Mouse (Mus musculus): ENCODE results near the gene Cyb5b.
A peak's percentile ranks its signal among the peaks of the same experiment; 100 is the strongest.
"Not testable (repeated sequence)": the region's sequence is repeated elsewhere in the genome, so short reads cannot be mapped to it uniquely, and the experiment has no call there.

The Cyb5b gene

DNA sequence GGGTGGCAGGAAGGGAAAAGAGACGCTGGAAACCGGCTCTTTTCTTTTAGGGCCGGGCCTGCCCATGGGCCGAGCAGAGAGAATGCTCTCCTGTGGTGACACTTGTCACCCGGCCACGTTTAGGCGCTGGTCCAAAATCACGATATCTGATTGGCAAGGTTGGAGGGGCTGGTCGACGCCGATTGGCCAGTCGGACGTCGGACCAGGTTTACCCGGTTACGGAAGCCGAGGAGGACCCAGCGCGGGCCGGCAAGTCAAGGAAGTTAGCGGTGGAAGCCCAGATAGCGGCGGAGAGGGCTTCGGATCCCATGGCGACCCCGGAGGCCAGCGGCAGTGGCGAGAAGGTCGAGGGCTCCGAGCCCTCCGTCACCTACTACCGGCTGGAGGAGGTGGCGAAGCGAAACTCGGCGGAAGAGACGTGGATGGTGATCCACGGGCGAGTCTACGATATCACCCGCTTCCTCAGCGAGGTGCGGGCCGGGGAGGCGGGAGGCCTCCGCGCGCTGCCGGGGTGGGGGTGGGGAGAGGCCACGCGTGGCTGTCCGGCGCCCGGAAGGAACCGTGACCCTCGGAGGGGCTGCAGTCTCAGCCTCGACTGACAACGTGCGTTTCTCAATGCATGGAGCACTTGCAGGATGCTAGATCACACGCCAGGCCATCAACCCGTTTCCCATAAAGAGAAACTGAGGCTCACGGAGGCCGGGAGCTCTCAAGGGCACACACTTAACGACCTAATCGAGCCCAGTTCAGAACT, at the start of gene Cyb5b:
Cyb5b (plus strand) TSS at position 237 of the 754 bp plus-strand sequence.
- DNase-seq (ENCODE audit: low spot score) = peak; percentile 97

DNA sequence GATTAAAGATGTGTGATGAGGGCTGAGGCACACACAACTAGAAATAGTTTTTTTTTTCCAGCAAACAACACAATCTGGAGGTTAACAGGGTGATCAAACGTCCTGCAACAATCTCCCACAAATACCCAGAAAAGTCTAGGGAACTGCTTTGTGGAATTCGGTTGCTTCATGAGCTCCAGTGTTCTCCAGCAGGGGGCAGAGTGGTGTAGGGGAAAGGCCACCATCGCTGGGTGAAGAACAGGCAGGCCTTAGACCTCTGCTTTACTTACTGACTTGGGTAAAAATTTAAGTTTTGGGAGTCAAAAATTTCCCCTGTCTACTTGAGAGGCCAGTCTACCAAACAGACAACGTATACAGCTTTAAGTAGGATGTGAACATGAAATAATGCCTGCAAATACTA, 45.9 kb upstream of the Cyb5b start:
- DNase-seq (ENCODE audit: low spot score) = peak; percentile 85

DNA sequence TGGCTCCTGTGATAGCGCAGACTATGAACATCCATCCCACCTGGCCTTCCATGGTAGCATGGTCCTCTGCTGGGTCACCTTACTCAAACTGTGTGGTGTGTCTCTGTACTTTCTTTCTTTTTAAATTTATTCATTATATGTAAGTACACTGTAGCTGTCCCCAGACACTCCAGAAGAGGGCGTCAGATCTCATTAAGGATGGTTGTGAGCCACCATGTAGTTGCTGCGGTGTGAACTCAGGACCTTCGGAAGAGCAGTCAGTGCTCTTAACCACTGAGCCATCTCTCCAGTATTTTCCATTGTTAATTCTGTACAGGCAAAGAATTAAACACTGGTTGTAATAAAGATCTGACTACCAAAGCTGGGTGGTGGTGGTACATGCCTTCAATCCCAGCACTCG, 42.4 kb upstream of the Cyb5b start:
- DNase-seq (ENCODE audit: low spot score) = not testable (repeated sequence)

DNA sequence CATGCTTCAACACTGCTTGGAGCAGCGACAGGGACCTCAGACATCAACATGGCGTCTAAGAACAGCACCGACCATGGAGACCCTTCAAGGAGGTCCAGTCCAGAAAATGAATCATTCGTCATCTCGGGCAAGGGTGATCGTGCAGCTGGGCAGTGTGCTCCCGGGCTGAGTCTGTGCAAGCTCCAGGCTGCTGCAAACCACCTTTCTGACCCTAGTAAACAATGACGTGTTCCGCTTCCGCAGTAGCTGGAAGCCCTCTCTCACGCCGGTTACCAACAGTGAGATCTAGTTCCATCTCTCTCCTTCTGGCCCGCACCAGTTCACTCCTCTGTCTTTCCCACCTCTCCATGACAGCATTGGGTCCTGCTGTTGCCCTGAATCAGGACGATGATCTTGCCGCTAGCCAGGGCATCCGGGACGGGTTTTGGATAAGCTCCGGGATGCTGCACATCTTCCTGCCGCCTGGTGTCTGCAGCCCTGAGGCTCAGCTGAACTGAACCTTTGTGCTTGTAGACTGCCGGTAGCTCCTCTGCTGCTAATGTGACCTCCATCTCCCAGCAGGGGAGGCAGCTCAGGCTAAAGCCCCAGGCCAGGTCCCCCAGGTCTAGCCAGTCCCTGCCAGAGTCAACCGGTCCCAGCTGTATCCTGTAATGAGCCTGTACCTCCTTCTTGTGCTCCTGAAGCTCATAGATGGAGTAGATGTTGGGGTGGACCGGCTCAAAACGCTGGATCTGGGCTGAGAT, 41.3 kb upstream of the Cyb5b start:
- DNase-seq (ENCODE audit: low spot score) = no peak

DNA sequence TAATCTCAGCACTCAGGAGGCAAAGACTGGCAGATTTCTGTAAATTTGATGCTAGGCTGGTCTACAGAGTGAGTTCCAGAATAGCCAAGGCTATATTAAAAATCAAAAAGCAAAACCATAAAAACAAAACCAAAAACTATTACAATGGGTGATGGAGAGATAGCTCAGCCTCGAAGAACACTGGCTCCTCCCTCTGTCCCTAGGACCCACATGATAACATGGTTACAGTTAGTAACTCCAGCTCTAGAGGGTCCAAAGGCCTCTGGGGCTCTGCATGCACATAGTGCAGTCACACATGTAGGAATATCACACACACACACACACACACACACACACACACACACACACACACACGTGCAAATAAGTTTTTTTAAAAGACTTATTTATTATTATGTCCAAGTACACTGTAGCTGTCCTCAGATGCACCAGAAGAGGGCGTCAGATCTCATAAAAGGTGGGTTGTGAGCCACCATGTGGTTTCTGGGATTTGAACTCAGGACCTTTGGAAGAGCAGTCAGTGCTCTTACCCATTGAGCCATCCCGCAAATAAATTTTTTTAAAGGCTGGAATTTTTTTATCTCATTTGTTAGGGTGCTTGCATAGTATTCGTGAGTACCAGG, 40.5 kb upstream of the Cyb5b start:
- DNase-seq (ENCODE audit: low spot score) = no peak

DNA sequence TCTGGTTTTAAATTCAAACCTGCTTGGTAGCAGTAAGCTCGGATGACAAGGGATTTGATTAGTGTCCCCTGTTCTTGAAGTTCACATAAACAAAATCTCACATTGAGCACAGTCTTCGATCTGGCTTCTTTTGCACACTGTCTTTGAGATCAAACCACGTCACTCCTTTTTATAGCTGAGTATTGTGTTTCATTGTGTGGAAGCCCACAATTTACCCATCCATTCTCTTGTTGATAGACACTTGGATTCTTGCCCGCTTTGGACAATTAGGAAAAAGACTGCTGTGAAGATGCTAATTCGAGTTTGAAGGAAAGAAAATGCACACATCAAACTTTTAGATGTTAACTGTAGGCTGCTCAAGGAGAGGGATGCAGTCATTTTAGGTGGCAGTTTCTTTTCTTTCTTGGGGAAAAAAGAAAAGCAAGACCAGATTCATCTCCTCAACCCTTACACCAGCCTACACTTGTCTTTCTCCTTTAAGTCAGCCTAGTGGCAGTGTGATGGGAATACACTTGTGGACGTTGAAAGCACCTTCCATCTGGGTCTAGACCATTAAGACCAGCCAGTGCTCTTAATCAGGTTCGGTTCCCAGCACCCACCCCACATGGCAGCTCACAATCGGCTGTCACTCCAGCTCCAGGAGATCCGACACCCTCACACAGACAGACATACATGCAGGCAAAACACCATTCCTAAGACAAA, 39.7 kb upstream of the Cyb5b start:
- DNase-seq (ENCODE audit: low spot score) = no peak

DNA sequence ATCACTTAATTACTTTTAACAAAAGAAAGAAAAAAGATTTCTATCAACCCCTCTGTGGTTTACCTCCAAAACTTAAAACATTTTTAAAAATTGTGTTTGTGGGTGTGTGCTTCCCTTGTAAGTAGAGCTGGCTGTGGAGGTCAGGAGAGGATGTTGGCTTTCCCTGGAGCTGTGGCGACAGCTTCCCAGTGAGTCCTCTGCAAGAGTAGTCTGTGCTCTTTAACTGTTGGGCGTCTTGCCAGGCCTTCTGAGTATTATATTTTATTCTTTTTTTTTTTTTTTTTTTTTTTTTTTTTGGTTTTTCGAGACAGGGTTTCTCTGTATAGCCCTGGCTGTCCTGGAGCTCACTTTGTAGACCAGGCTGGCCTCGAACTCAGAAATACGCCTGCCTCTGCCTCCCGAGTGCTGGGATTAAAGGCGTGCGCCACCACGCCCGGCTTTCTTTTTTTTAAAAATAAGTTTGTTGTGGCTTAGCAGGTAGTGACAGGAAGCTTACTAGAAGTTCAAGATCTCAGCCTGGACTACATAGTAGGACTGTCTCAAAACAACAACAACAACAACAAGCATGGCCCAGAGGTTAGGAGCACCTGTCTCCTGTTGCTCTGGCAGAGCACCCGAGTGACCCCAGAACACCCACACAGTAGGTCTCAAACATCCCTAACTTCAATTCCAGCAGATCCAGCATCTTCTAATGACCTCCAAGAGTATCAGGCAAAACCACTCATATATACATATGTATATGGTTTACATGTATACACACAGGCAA, 38.9 kb upstream of the Cyb5b start:
- peak; percentile 51 for DNase-seq (ENCODE audit: low spot score)

DNA sequence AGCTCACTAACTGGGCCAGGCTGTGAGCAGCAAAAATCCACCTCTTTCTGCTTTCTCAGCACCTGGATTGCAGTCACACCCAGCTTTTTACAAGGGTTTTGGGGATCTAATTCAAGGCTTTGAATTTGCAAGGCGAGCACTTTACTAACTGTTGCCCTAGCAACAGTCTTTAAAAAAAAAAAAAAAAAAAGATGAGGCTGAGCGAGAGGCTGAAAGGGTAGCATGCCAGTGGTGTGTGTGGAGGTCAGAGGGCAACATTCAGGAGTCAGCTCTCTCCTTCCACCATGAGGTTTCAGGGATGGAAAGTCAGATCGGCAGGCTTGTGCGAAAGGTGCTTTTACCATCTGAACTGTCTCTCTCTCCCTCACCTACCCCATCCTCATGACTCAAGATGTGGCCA, 37.2 kb upstream of the Cyb5b start:
- DNase-seq (ENCODE audit: low spot score) = no peak

DNA sequence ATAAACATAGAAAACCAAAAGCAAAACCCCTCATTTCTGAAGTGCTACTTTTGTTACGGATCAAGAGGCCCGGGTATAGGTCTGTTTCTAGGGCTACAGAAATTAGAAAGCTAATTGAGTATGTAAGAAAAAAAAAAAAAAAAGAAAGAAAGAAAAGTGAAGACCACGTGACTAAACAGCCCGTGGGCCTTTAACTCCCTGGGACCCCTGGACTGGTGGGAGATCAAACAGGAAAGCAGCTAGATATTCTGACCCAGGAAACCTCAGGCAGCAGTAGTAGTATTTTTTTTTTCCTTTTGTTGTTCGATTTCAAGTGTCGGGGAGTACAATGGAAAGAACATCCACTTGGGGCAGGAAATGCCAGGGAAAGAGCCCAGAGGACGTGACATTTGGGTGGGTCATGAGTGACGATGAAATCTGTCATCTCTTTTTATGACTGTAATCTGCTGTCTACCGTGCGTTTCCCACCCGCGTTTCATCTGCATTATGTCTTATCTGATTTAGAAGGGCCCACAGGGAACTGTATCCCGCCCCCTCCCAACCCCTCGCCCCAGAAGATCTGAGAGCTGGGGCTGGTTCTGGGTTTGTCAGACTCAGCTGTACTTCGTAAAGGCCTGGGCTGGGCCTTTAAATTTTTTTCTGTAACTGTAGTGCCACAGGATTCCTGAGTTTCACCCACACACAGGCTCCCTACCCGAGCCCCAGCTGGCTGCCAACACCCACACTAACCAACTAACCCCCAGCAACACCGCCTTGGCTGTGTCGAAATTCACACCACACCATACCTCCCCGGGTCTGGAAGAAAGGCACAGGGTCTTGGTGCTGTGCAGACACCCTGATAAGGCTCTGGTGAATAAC, 36.1 kb upstream of the Cyb5b start:
- DNase-seq (ENCODE audit: low spot score) = no peak

DNA sequence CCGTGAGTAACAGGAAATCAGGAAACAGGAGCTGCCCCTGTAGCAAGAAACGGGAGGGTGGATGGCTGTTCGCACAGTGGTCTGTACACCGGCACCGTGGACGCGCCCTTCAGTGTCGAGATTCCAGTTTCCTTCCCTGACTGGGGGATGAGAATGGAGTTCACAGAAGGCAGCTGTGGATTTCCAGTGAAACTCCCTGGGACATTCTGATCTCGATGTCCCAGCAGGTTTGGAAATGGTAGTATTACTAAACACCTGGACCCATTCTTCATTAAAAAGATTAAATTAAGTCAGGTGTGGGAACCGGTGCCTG, 35.5 kb upstream of the Cyb5b start:
- DNase-seq (ENCODE audit: low spot score) = no peak

DNA sequence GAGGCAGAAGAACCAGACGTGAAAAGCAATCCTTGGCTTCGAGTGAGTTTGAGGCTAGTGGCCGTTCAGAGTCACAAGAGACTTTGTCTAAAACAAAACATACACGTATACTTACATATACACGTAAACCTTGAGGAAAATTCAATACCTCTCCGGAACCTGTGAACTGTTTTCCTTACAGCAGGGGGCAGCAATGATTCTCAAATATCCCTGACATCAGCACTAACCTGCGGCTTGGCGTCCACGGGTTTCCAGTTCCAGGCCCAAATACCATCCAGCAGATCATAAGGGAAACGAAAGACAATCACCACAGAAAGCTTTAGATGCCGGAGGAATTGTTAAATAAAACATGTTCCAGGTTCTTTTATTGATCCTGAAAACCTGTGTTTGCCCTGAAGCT, 34.4 kb upstream of the Cyb5b start:
- peak; percentile 87 for DNase-seq (ENCODE audit: low spot score)

DNA sequence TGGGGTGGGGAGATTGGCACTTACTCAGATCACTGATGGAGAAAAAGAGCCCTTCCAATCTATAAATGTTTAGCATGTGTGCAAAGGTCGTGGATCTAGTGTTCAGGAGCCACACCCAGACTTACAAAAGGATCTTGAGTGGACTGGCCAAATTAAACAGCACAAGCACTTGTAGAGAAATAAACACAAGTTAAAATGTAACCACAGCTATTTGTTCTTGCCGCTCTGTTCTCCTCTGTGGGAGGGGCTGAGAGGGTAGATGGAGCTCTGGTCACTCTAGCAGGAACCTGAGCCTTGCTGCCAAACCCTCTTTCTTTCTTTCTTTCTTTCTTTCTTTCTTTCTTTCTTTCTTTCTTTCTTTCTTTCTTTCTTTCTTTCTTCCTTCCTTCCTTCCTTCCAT, 33.4 kb upstream of the Cyb5b start:
- DNase-seq (ENCODE audit: low spot score) = peak; percentile 41

DNA sequence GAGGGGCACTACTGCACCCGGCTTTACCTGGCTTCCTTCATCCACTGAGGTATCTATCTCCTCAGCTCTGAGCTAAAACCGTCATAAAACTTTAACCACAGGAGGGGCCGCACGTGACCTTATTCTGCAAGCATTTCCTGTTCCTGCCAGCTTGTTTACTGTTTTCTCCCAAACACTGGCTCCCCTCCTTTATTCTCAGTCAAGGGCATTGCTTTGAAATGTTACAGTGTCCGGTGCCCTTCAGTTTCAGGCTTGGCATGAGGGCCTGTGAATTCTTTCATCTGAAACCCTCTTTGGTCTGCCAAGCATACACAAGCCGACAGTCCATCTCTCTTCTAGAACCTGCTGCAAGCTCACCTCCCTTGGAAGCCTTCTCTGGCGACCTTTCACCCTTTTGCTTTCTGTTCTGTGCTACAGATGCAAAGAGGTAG, 31.6 kb upstream of the Cyb5b start:
- DNase-seq (ENCODE audit: low spot score) = no peak

DNA sequence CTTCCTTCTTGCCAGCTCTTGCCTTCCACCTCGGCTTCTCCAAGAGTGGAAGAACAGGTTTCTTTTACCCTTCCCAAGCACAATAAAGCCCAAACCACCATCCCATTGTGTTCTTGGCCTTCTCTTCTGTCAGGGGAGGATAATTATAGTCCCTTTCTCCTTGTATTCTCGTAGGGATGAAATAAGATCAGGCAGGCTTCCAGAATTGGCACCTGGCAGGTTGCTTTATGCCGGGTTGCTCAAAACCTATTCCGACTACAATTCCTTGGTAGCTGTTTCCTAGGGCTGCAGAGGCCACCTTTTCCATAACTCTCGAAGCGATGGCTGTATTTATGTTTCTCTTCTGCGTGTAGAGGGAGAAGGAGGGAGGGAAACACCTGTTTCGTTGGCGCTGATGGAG, 31.0 kb upstream of the Cyb5b start:
- no peak for DNase-seq (ENCODE audit: low spot score)

DNA sequence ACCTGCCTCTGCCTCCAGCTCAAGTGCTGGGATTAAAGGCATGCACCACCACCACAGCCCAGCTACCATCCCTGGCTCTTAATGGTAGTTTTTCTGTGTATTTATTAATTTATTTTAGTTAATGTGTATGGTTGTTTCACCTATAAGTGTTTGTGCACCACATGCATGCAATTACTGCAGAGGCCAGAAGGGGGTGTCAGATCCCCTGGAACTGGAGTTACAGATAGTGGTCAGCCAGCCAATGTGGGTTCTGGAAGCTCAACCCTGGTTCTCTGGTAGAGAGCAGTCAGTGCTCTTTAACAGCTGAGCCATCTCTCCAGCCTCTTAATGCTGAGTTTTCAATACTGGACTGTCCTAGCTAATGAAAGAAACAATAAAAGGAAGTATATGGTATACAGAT, 29.6 kb upstream of the Cyb5b start:
- no peak for DNase-seq (ENCODE audit: low spot score)

DNA sequence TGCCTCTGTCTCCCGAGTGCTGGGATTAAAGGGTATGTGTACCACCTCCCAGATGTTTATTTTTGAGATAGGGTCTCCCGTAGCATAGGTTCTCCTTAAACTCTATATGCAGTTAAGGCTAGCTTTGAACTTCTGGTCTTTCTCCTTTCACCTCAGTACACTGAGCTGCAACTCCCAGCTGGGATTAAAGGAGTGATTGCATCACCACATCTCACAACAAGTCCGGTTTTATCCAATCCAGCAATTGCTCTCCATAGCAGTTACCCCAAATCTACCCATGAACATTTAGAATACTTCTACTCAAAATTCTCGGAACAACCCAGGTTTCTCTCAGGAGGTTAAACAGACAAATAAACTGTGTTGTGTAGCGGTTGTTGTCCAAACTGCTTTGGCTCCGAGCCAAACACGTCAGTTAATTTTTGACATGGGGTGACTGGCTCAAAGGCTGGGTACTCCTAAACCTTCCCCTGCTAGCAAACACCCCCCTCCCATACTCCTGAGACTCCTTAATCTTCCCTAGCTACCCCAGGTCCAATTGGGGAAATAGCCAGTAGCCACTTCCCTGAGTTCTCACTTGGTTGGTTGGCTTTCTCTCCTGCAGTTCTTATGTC, 28.7 kb upstream of the Cyb5b start:
- no peak for DNase-seq (ENCODE audit: low spot score)

DNA sequence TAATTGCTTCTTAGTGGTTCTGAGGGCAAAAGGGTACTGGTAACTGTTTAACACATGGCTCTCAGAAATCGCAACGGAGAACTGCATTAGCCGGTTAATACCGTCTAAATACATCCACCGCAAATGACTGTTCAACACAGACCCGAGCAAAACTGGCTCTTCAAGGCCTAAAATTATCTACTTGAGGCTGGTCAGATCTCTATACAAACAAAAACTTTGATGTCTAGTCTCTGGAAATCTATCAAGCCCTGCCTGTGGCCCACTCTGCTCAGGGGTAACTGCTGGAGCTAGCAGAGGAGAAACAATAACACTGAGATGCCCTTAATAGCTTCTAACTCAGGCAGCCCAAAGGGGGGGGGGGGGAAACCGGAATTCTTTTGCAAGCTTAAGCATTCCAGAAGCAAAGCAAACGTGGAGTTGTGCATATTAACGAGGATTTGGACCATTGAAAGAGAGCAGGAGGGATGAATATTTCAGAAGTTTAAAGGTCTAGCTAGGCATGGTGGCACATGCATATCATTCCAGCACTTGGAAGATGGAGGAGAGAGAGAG, 27.3 kb upstream of the Cyb5b start:
- DNase-seq (ENCODE audit: low spot score) = no peak

DNA sequence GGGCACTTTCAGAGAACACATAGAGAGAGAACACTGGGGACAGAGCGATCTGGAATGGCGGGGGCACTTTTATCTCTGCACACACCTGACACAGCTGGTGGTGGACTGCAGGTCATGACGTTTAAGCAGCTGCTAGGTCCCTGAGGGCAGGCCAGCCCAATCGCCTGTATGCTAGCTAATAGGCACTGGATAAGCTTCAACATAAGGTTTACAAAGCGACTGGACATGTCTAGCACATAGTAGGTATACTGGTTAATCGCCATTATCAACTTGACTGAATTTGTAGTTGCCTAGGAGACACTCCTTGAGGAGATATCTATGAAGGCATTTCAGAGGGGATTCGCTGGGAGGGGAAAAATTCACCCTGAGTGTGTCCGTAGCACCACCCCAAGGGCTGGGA, 26.1 kb upstream of the Cyb5b start:
- DNase-seq (ENCODE audit: low spot score) = no peak

DNA sequence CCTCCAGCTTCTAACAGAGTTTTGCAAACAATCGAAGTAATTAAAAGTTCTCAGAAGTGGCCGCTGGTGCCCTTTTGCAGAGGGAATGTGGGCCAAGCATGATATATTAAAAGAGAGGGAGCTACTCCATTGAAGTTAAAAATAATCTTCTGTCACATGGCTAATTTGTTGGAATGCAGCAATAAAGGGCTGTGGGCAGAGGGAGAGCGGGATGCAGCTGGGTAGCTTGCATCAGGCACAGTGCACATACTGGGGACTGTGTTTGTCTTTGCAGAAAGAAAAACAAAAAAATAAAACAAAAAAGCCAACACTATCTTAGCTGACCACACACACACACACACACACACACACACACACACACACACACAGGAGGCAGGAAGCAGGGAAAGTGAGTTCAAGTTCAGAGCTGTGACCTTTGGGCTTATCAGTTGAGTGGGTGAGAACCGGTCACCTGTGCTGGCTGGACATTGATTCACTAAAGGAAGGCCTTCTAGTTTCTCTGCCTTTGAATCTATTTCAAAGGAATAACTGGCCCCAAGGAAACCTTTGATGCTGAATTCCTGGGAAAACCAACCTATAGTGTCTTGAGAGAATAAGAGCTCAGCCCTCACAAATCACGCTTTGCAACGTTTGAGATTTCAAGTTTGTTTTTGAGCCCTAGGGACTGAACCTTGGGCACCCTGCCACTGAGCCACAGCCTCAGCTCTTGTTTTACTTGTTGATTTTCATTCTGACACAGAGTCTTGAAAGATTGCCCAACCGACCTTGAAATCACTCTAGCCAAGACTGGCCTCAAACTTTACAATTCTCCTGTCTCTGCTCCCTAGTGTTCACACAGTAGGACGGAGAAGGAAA, 21.0 kb upstream of the Cyb5b start:
- DNase-seq (ENCODE audit: low spot score) = peak; percentile 48
